ENCODE assay signal across 9 mouse cellular contexts in genomic region chr2:180583154-180583507, GRCm38 (mm10). TPM values are rescaled to one million over a fixed set of nuclear protein-coding genes. Genes with fewer than 3 reads are reported as not detected.
A peak's percentile ranks its signal among the peaks of the same experiment; 100 is the strongest.
DNase-seq lines count a peak whose midpoint lies in the region; ATAC-seq and TF ChIP-seq lines count a peak whose summit lies in the region.
"Had no signal": no experiment of that assay in that cellular context is flagged by ENCODE, and none has a peak within 500 bp of the region (broad histone marks: within the 10 kb centered on the region; RNA-seq: fewer than 3 reads in every experiment).

No protein-coding gene starts in this region.

- H3K4me2 ChIP-seq in lung, postnatal 0 days (replicated peaks; ENCODE audit: low read depth, low read length), result peak overlapping the region; percentile 89
- peak overlapping the region; percentile 78 for H3K4me2 ChIP-seq in forebrain, embryonic 11.5 days (ENCODE audit: low read depth, low read length, severe bottlenecking)
- peak overlapping the region; percentile 97 for H3K4me2 ChIP-seq in kidney, postnatal 0 days (ENCODE audit: low read length)
- H3K4me2 ChIP-seq in midbrain, postnatal 0 days (ENCODE audit: low read depth, low read length, poor library complexity, severe bottlenecking), result peak overlapping the region; percentile 97

- WGBS in lung, postnatal 0 days, result 22% methylated on average over 5 of the region's 7 CpGs
- WGBS in forebrain, embryonic 11.5 days, result 30% methylated on average over 6 of the region's 7 CpGs
- WGBS in kidney, postnatal 0 days, result 14% methylated on average over 7 of the region's 7 CpGs
- WGBS in midbrain, postnatal 0 days, result 33% methylated on average over 6 of the region's 7 CpGs

- H3K4me1 ChIP-seq in lung, postnatal 0 days (ENCODE audit: insufficient read depth, low read depth, low read length), result no peaks in the 10 kb centered on the region; the same call in 1 of the 2 replicates
- peaks cover 8% of the 10 kb centered on the region for H3K4me1 ChIP-seq in forebrain, embryonic 11.5 days (replicated peaks; ENCODE audit: control insufficient read depth, insufficient read depth, low read length)
- 0 out of 2 replicates have a peak, but pooled peaks cover 9% of the 10 kb centered on the region for H3K4me1 ChIP-seq in kidney, postnatal 0 days (replicated peaks; ENCODE audit: insufficient read depth, low read length)
- peaks cover 8% of the 10 kb centered on the region; the same call in 1 of the 2 replicates for H3K4me1 ChIP-seq in midbrain, postnatal 0 days (ENCODE audit: insufficient read depth, low read length)

- H3K27ac ChIP-seq in lung, postnatal 0 days (ENCODE audit: low read length), result peak overlapping the region; percentile 57; the same call in 1 of the 2 replicates
- H3K27ac ChIP-seq in forebrain, embryonic 11.5 days (ENCODE audit: low read depth, low read length), result no peak overlapping the region
- H3K27ac ChIP-seq in kidney, postnatal 0 days, result no peak overlapping the region
- H3K27ac ChIP-seq in midbrain, postnatal 0 days (ENCODE audit: low read depth, low read length), result peak overlapping the region; percentile 73

- H3K9me3 ChIP-seq in lung, postnatal 0 days (ENCODE audit: low read length), result no peaks in the 10 kb centered on the region
- no peaks in the 10 kb centered on the region for H3K9me3 ChIP-seq in forebrain, embryonic 11.5 days (ENCODE audit: control insufficient read depth, low read length)
- no peaks in the 10 kb centered on the region for H3K9me3 ChIP-seq in kidney, postnatal 0 days (replicated peaks; ENCODE audit: low read length)
- no peaks in the 10 kb centered on the region for H3K9me3 ChIP-seq in midbrain, postnatal 0 days (ENCODE audit: low read length)

- TF ChIP-seq CTCF in lung, postnatal 0 days (IDR thresholded peaks at IDR 0.05), result no peak
- no peak for TF ChIP-seq CTCF in kidney, postnatal 0 days (IDR thresholded peaks at IDR 0.05; ENCODE audit: low read depth)
- no peak for TF ChIP-seq CTCF in midbrain, postnatal 0 days (IDR thresholded peaks at IDR 0.05)

- ATAC-seq in lung, postnatal 0 days, result no peak; the same call in 1 of the 2 replicates
- ATAC-seq in forebrain, embryonic 11.5 days (replicated peaks; ENCODE audit: low FRiP score), result peak; percentile 58
- ATAC-seq in kidney, postnatal 0 days (replicated peaks; ENCODE audit: low FRiP score, low read depth), result no peak; the same call in 1 of the 2 replicates
- peak; percentile 48; the same call in 1 of the 2 replicates for ATAC-seq in midbrain, postnatal 0 days (ENCODE audit: low FRiP score)

- 0 out of 2 replicates have a peak, but pooled peaks cover 4% of the 10 kb centered on the region for H3K36me3 ChIP-seq in lung, postnatal 0 days (ENCODE audit: insufficient read depth, low read length)
- peaks cover 6% of the 10 kb centered on the region; the same call in 1 of the 2 replicates for H3K36me3 ChIP-seq in forebrain, embryonic 11.5 days (ENCODE audit: control insufficient read depth, insufficient read depth, low read length)
- 0 out of 2 replicates have a peak, but pooled peaks cover 10% of the 10 kb centered on the region for H3K36me3 ChIP-seq in kidney, postnatal 0 days (ENCODE audit: insufficient read depth, low read length)
- peaks cover 25% of the 10 kb centered on the region; the same call in 1 of the 2 replicates for H3K36me3 ChIP-seq in midbrain, postnatal 0 days (ENCODE audit: insufficient read depth, low read length)

- H3K27me3 ChIP-seq in lung, postnatal 0 days (replicated peaks; ENCODE audit: insufficient read depth, low read length), result no peaks in the 10 kb centered on the region
- no peaks in the 10 kb centered on the region for H3K27me3 ChIP-seq in forebrain, embryonic 11.5 days (ENCODE audit: control insufficient read depth, insufficient read depth, low read length)
- no peaks in the 10 kb centered on the region for H3K27me3 ChIP-seq in kidney, postnatal 0 days (ENCODE audit: insufficient read depth, low read length)
- no peaks in the 10 kb centered on the region for H3K27me3 ChIP-seq in midbrain, postnatal 0 days (ENCODE audit: insufficient read depth, low read length)

- H3K9ac ChIP-seq in lung, postnatal 0 days (replicated peaks; ENCODE audit: low read depth), result peak overlapping the region; percentile 88
- peak overlapping the region; percentile 96 for H3K9ac ChIP-seq in forebrain, embryonic 11.5 days (ENCODE audit: low read length)
- H3K9ac ChIP-seq in kidney, postnatal 0 days (ENCODE audit: low read depth, low read length), result peak overlapping the region; percentile 93
- H3K9ac ChIP-seq in midbrain, postnatal 0 days (replicated peaks; ENCODE audit: low read length, poor library complexity, severe bottlenecking), result peak overlapping the region; percentile 91

- TF ChIP-seq EP300 in lung, postnatal 0 days (IDR thresholded peaks at IDR 0.05), result no peak

- peak overlapping the region; percentile 85 for H3K4me3 ChIP-seq in lung, postnatal 0 days (ENCODE audit: low read depth, low read length)
- peak overlapping the region; percentile 88 for H3K4me3 ChIP-seq in forebrain, embryonic 11.5 days (ENCODE audit: low read depth, low read length)
- H3K4me3 ChIP-seq in kidney, postnatal 0 days (replicated peaks; ENCODE audit: low read depth, low read length), result peak overlapping the region; percentile 87
- H3K4me3 ChIP-seq in midbrain, postnatal 0 days (ENCODE audit: low read depth, low read length), result peak overlapping the region; percentile 92

- no peak for DNase-seq in lung, postnatal 0 days (ENCODE audit: low spot score)
- DNase-seq in lung, postnatal 4 days, result no peak
- no peak for DNase-seq in forebrain, embryonic 11.5 days (ENCODE audit: low spot score)
- no peak for DNase-seq in kidney, postnatal 0 days (ENCODE audit: low spot score)
- no peak for DNase-seq in midbrain, postnatal 0 days (ENCODE audit: low spot score)
- DNase-seq in layer of hippocampus, postnatal 25 days (ENCODE audit: extremely low spot score in 1 of 2, low spot score in 1 of 2), result no peak
- no peak for DNase-seq in frontal cortex, postnatal 14 days (ENCODE audit: low spot score in 2 of 2)
- DNase-seq in cerebellum, postnatal 25 days, result no peak

RNA-seq across cellular contexts. Expression of gene Mrgbp, which starts 2.0 kb away (rescaled TPM):
- polyA plus RNA-seq in lung, postnatal 0 days (2015; fragmentation: Nextera tagmentation; extraction: Ambion mirVana), result 20.5 and 22.4 TPM in 2 replicates
- polyA plus RNA-seq in forebrain, embryonic 11.5 days (2014; fragmentation: Nextera tagmentation; extraction: Ambion mirVana), result 49.5 and 51.9 TPM in 2 replicates
- polyA plus RNA-seq in kidney, postnatal 0 days (2015; fragmentation: Nextera tagmentation; extraction: Ambion mirVana), result 32.1 and 34.1 TPM in 2 replicates
- total RNA-seq in midbrain, postnatal 0 days (2014; rRNA removed), result 58.3 and 60.8 TPM in 2 replicates
- 34.4 and 36.5 TPM in 2 replicates for polyA plus RNA-seq in midbrain, postnatal 0 days (2015; fragmentation: Nextera tagmentation; extraction: Ambion mirVana)
- total RNA-seq in layer of hippocampus, postnatal 25 days (2021), result 10 to 100 TPM; 17.8 to 21.2 TPM

RNA-seq across cellular contexts. Expression of gene Ogfr, which starts 5.9 kb away (rescaled TPM):
- polyA plus RNA-seq in lung, postnatal 0 days (2015; fragmentation: Nextera tagmentation; extraction: Ambion mirVana), result 37.5 and 38.3 TPM in 2 replicates
- 98.6 and 108 TPM in 2 replicates for polyA plus RNA-seq in forebrain, embryonic 11.5 days (2014; fragmentation: Nextera tagmentation; extraction: Ambion mirVana)
- polyA plus RNA-seq in kidney, postnatal 0 days (2015; fragmentation: Nextera tagmentation; extraction: Ambion mirVana), result 52.1 and 54.5 TPM in 2 replicates
- 121 and 126 TPM in 2 replicates for total RNA-seq in midbrain, postnatal 0 days (2014; rRNA removed)
- polyA plus RNA-seq in midbrain, postnatal 0 days (2015; fragmentation: Nextera tagmentation; extraction: Ambion mirVana), result 82.1 and 82.4 TPM in 2 replicates
- 10 to 100 TPM; 43.2 to 45.6 TPM for total RNA-seq in layer of hippocampus, postnatal 25 days (2021)

RNA-seq across cellular contexts. Expression of gene Col9a3, which starts 14.5 kb away (rescaled TPM):
- polyA plus RNA-seq in lung, postnatal 0 days (2015; fragmentation: Nextera tagmentation; extraction: Ambion mirVana), result 0.30 and 0.33 TPM in 2 replicates
- 7.3 and 8.4 TPM in 2 replicates for polyA plus RNA-seq in forebrain, embryonic 11.5 days (2014; fragmentation: Nextera tagmentation; extraction: Ambion mirVana)
- 4.0 and 5.1 TPM in 2 replicates for polyA plus RNA-seq in kidney, postnatal 0 days (2015; fragmentation: Nextera tagmentation; extraction: Ambion mirVana)
- 19.9 and 47.6 TPM in 2 replicates for total RNA-seq in midbrain, postnatal 0 days (2014; rRNA removed)
- polyA plus RNA-seq in midbrain, postnatal 0 days (2015; fragmentation: Nextera tagmentation; extraction: Ambion mirVana), result 29.6 and 29.8 TPM in 2 replicates
- total RNA-seq in layer of hippocampus, postnatal 25 days (2021), result 10 to 100 TPM; 15.5 to 16.0 TPM
- total RNA-seq: common myeloid progenitor, adult 5-6 weeks had no signal

RNA-seq across cellular contexts. Expression of gene Tcfl5, which starts 59.4 kb away (rescaled TPM):
- polyA plus RNA-seq in lung, postnatal 0 days (2015; fragmentation: Nextera tagmentation; extraction: Ambion mirVana), result not detected in 2 replicates
- polyA plus RNA-seq in forebrain, embryonic 11.5 days (2014; fragmentation: Nextera tagmentation; extraction: Ambion mirVana), result 0.17 and 0.23 TPM in 2 replicates
- 0.08 and 0.13 TPM in 2 replicates for polyA plus RNA-seq in kidney, postnatal 0 days (2015; fragmentation: Nextera tagmentation; extraction: Ambion mirVana)
- total RNA-seq in midbrain, postnatal 0 days (2014; rRNA removed), result 5.9 and 7.8 TPM in 2 replicates
- 0.79 and 1.0 TPM in 2 replicates for polyA plus RNA-seq in midbrain, postnatal 0 days (2015; fragmentation: Nextera tagmentation; extraction: Ambion mirVana)
- under 1 TPM; 0.42 to 0.49 TPM for total RNA-seq in layer of hippocampus, postnatal 25 days (2021)
- total RNA-seq: common myeloid progenitor, adult 5-6 weeks had no signal

Comparison
In these comparisons a context has a peak if more than half of its experiments do, and no peak if none do; other contexts are left out.
1. ATAC-seq: peak in forebrain, embryonic 11.5 days (single experiment) and midbrain, postnatal 0 days (single experiment); none in lung, postnatal 0 days (single experiment) and kidney, postnatal 0 days (single experiment).
2. H3K27ac ChIP-seq: peak in lung, postnatal 0 days (single experiment) and midbrain, postnatal 0 days (single experiment); none in forebrain, embryonic 11.5 days (single experiment) and kidney, postnatal 0 days (single experiment).
3. Peak in every context shown above with its lines, with median percentiles within 50 percentile points of each other: H3K4me2 ChIP-seq, H3K4me3 ChIP-seq and H3K9ac ChIP-seq.